Mouse (Mus musculus): Measurements from ENCODE around the gene Zbtb2.

DNA sequence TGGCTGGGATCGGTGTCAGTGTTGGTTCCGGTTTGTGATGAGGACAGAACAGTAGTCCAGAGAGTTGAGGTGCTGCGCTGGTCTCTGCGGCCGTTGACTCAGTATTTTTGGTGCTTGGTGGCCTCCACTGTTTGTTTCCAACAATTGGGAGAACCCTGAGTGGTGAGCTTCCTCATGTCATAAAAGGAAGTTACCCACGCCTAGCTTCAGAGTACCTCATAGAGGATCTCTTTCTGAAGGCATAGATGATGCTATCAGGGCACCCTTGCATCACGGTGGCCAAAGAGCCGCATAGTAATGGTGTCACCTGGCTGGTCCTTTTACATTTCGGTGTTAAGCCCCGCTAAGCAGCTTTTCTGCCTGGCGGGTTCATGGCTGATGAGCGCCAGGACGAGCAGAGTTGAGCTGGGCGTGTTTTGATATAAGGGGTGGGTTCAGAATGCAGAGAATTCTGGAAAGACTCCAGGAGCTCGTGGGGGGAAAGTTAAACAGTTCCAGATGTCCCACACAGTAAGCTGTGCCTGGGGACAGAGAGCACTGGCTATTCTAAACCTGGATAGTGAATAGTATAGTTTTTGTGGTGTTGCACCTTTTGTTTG lies 48.9 kb downstream of the Zbtb2 start:
- TF ChIP-seq EP300 (IDR thresholded peaks at IDR 0.05) (no peak), CTCF (IDR thresholded peaks at IDR 0.05) (no peak)

Measured in lung, postnatal 0 days (tissue).